Mouse (Mus musculus): ENCODE results near the gene Cdyl.

- TF ChIP-seq GATA1 (IDR thresholded peaks at IDR 0.05; ENCODE audit: low read length) (no peak), TAL1 (IDR thresholded peaks at IDR 0.05; ENCODE audit: low read length) (no peak)
Measured at GRCm38 (mm10) chr13:35795887-35796286, 136.3 kb downstream of the Cdyl start.

Data from erythroblast, embryonic 14.5 days (primary cell).